1 mouse cellular context compared by ENCODE assay signal in the genomic region with DNA sequence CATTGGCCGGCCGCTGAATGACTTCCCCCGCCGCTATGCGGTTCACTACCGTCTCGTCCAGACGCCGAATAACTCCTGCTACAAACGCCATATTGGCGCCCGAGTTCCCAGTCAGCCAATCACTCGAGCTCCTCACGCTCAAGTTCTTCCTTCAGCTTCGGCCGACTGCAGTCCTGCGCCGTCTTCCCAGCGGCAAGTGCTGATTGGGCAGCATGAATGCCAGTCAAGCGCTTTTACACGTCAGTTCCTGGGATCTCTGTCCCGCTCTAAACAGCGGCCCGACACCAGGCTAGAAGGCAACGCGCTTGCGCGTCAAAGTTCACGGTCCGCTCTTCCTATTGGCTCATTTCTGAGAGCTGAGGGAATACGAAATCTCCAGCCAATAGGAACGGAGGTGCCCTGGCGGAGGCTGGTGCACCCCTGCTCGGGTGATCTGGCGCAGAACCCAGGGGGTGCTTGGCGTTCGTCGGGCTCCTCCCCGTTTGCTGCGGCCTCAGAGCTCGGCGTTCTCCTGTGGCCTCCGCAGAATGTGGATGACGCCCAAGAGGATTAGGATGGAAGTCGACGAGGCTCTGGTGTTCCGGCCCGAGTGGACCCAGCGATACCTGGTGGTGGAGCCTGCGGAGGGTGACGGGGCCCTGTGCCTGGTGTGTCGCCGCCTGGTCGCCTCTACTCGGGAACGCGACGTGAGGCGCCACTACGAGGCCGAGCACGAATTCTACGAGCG.
TF ChIP-seq lines count a peak whose summit lies in the region.

A gene (minus strand): TSS at position 358 of the 727 bp plus-strand sequence.
A gene (plus strand): TSS at position 496 of the 727 bp plus-strand sequence.

TF ChIP-seq in CH12.LX, 34 proteins besides CTCF, POLR2A, EP300 and RAD21 (continued from another document):
- no peak; the same call in 1 of the 2 replicates for TF ChIP-seq MEF2A (IDR thresholded peaks at IDR 0.05; ENCODE audit: borderline replicate concordance, low read depth, low read length)
- no peak for TF ChIP-seq USF1 (IDR thresholded peaks at IDR 0.05; ENCODE audit: low read depth, low read length)
- TF ChIP-seq USF2 (conservative IDR thresholded peaks at IDR 0.05; ENCODE audit: low read depth, low read length) = no peak
- no peak for TF ChIP-seq GABPA (IDR thresholded peaks at IDR 0.05; ENCODE audit: insufficient replicate concordance, low read depth, low read length)
- peak; percentile 94 for TF ChIP-seq NRF1 (IDR thresholded peaks at IDR 0.05; ENCODE audit: low read depth, low read length)
- TF ChIP-seq MXI1 (IDR thresholded peaks at IDR 0.05; ENCODE audit: low read depth, low read length) = peak; percentile 82
- no peak for TF ChIP-seq JUND (conservative IDR thresholded peaks at IDR 0.05; ENCODE audit: low read depth, low read length)
- no peak for TF ChIP-seq JUN (IDR thresholded peaks at IDR 0.05; ENCODE audit: insufficient read depth, low read depth, low read length)
- TF ChIP-seq HCFC1 (IDR thresholded peaks at IDR 0.05; ENCODE audit: low read depth, low read length) = peak; percentile 77
- peak; percentile 78 for TF ChIP-seq CHD2 (IDR thresholded peaks at IDR 0.05; ENCODE audit: low read length)
- peak; percentile 88 for TF ChIP-seq ZMIZ1 (IDR thresholded peaks at IDR 0.05; ENCODE audit: low read depth, low read length)
- TF ChIP-seq ZC3H11A (IDR thresholded peaks at IDR 0.05; ENCODE audit: low read depth, low read length) = no peak
- peak; percentile 89 for TF ChIP-seq TBP (conservative IDR thresholded peaks at IDR 0.05; ENCODE audit: low read depth, low read length)
- TF ChIP-seq IRF4 (IDR thresholded peaks at IDR 0.05; ENCODE audit: low read depth, low read length) = peak; percentile 24; the same call in 1 of the 2 replicates
- TF ChIP-seq ELF1 (IDR thresholded peaks at IDR 0.05; ENCODE audit: low read depth, low read length) = peak; percentile 71
- no peak for TF ChIP-seq RCOR1 (conservative IDR thresholded peaks at IDR 0.05; ENCODE audit: low read depth, low read length)
- peak; percentile 68; the same call in 1 of the 2 replicates for TF ChIP-seq POLR2AphosphoS2 (IDR thresholded peaks at IDR 0.05; ENCODE audit: low read depth, low read length)
- TF ChIP-seq KAT2A (IDR thresholded peaks at IDR 0.05; ENCODE audit: insufficient replicate concordance, low read length) = 0 out of 2 replicates have a peak, but pooled peaks have one; percentile 15
- no peak for TF ChIP-seq MAX (IDR thresholded peaks at IDR 0.05; ENCODE audit: low read length)
- TF ChIP-seq ZNF384 (IDR thresholded peaks at IDR 0.05; ENCODE audit: low read depth, low read length) = no peak
- no peak for TF ChIP-seq PAX5 (IDR thresholded peaks at IDR 0.05; ENCODE audit: low read length)
- peak; percentile 92 for TF ChIP-seq NELFE (IDR thresholded peaks at IDR 0.05; ENCODE audit: low read depth, low read length)
- TF ChIP-seq BHLHE40 (IDR thresholded peaks at IDR 0.05; ENCODE audit: low read depth, low read length) = 0 out of 2 replicates have a peak, but pooled peaks have one; percentile 8
TF ChIP-seq in CH12.LX: peak in this region for 16.
